Mouse (Mus musculus): ENCODE data around the gene Sh2d5.

The Sh2d5 gene

GRCm38 (mm10) chr4:138272011-138272997 is 22.1 kb downstream of the Sh2d5 start:
- peaks cover 13% of the 10 kb centered on the region for H3K4me1 ChIP-seq (replicated peaks; ENCODE audit: low read depth, low read length)
- H3K9me3 ChIP-seq (ENCODE audit: low read length): no peaks in the 10 kb centered on the region
- H3K27me3 ChIP-seq (ENCODE audit: insufficient read depth, low read length): peaks cover 49% of the 10 kb centered on the region
- H3K36me3 ChIP-seq (ENCODE audit: insufficient read depth, low read length): no peaks in the 10 kb centered on the region
- TF ChIP-seq NANOG (IDR thresholded peaks at IDR 0.05; ENCODE audit: borderline replicate concordance, low read length) (no peak), POU5F1 (IDR thresholded peaks at IDR 0.05; ENCODE audit: borderline replicate concordance, low read length) (no peak), CTCF (conservative IDR thresholded peaks at IDR 0.05; ENCODE audit: low read length) (no peak)
- no peak overlapping the region for H3K4me3 ChIP-seq (replicated peaks; ENCODE audit: low read length)

GRCm38 (mm10) chr4:138278346-138278745 is 28.1 kb downstream of the Sh2d5 start:
- H3K4me3 ChIP-seq (replicated peaks; ENCODE audit: low read length): no peak overlapping the region
- TF ChIP-seq CTCF (conservative IDR thresholded peaks at IDR 0.05; ENCODE audit: low read length): no peak
- TF ChIP-seq POU5F1 (IDR thresholded peaks at IDR 0.05; ENCODE audit: borderline replicate concordance, low read length): no peak
- TF ChIP-seq NANOG (IDR thresholded peaks at IDR 0.05; ENCODE audit: borderline replicate concordance, low read length): no peak
- H3K9me3 ChIP-seq (ENCODE audit: low read length): no peaks in the 10 kb centered on the region
- no peaks in the 10 kb centered on the region for H3K36me3 ChIP-seq (ENCODE audit: insufficient read depth, low read length)
- H3K27me3 ChIP-seq (ENCODE audit: insufficient read depth, low read length): peaks cover 26% of the 10 kb centered on the region
- peaks cover 21% of the 10 kb centered on the region for H3K4me1 ChIP-seq (replicated peaks; ENCODE audit: low read depth, low read length)

GRCm38 (mm10) chr4:138282834-138283233 is 32.6 kb downstream of the Sh2d5 start:
- peaks cover 11% of the 10 kb centered on the region for H3K27me3 ChIP-seq (ENCODE audit: insufficient read depth, low read length)
- H3K36me3 ChIP-seq (ENCODE audit: insufficient read depth, low read length): no peaks in the 10 kb centered on the region
- TF ChIP-seq NANOG (IDR thresholded peaks at IDR 0.05; ENCODE audit: borderline replicate concordance, low read length) (no peak), POU5F1 (IDR thresholded peaks at IDR 0.05; ENCODE audit: borderline replicate concordance, low read length) (no peak), CTCF (conservative IDR thresholded peaks at IDR 0.05; ENCODE audit: low read length) (peak; percentile 93)
- peaks cover 5% of the 10 kb centered on the region; the same call in 1 of the 2 replicates for H3K9me3 ChIP-seq (ENCODE audit: low read length)
- no peak overlapping the region for H3K4me3 ChIP-seq (replicated peaks; ENCODE audit: low read length)
- peaks cover 8% of the 10 kb centered on the region for H3K4me1 ChIP-seq (replicated peaks; ENCODE audit: low read depth, low read length)

GRCm38 (mm10) chr4:138286411-138286810 is 36.2 kb downstream of the Sh2d5 start:
- H3K9me3 ChIP-seq (ENCODE audit: low read length): peaks cover 11% of the 10 kb centered on the region
- TF ChIP-seq NANOG (IDR thresholded peaks at IDR 0.05; ENCODE audit: borderline replicate concordance, low read length): no peak
- no peak for TF ChIP-seq CTCF (conservative IDR thresholded peaks at IDR 0.05; ENCODE audit: low read length)
- no peak for TF ChIP-seq POU5F1 (IDR thresholded peaks at IDR 0.05; ENCODE audit: borderline replicate concordance, low read length)
- H3K4me1 ChIP-seq (replicated peaks; ENCODE audit: low read depth, low read length): peaks cover 15% of the 10 kb centered on the region
- no peaks in the 10 kb centered on the region for H3K36me3 ChIP-seq (ENCODE audit: insufficient read depth, low read length)
- peaks cover 15% of the 10 kb centered on the region for H3K27me3 ChIP-seq (ENCODE audit: insufficient read depth, low read length)
- H3K4me3 ChIP-seq (replicated peaks; ENCODE audit: low read length): no peak overlapping the region

- H3K9me3 ChIP-seq (ENCODE audit: low read length): peaks cover 15% of the 10 kb centered on the region
- peaks cover 15% of the 10 kb centered on the region for H3K27me3 ChIP-seq (ENCODE audit: insufficient read depth, low read length)
- no peak for TF ChIP-seq POU5F1 (IDR thresholded peaks at IDR 0.05; ENCODE audit: borderline replicate concordance, low read length)
- no peaks in the 10 kb centered on the region for H3K36me3 ChIP-seq (ENCODE audit: insufficient read depth, low read length)
- H3K4me1 ChIP-seq (replicated peaks; ENCODE audit: low read depth, low read length): peaks cover 23% of the 10 kb centered on the region
- 0 out of 2 replicates have a peak overlapping the region, but pooled peaks have one; percentile 17 for H3K4me3 ChIP-seq (replicated peaks; ENCODE audit: low read length)
Measured at GRCm38 (mm10) chr4:138288691-138289090, 38.5 kb downstream of the Sh2d5 start.

- H3K4me1 ChIP-seq (replicated peaks; ENCODE audit: low read depth, low read length): peaks cover 23% of the 10 kb centered on the region
- H3K4me3 ChIP-seq (replicated peaks; ENCODE audit: low read length): no peak overlapping the region
- TF ChIP-seq NANOG (IDR thresholded peaks at IDR 0.05; ENCODE audit: borderline replicate concordance, low read length): no peak
- no peak for TF ChIP-seq POU5F1 (IDR thresholded peaks at IDR 0.05; ENCODE audit: borderline replicate concordance, low read length)
- TF ChIP-seq CTCF (conservative IDR thresholded peaks at IDR 0.05; ENCODE audit: low read length): no peak
- H3K36me3 ChIP-seq (ENCODE audit: insufficient read depth, low read length): no peaks in the 10 kb centered on the region
- H3K27me3 ChIP-seq (ENCODE audit: insufficient read depth, low read length): peaks cover 15% of the 10 kb centered on the region
- peaks cover 9% of the 10 kb centered on the region for H3K9me3 ChIP-seq (ENCODE audit: low read length)
Measured at GRCm38 (mm10) chr4:138292028-138292427, 41.8 kb downstream of the Sh2d5 start.

GRCm38 (mm10) chr4:138293261-138293948 is 43.2 kb downstream of the Sh2d5 start:
- no peak overlapping the region for H3K4me3 ChIP-seq (replicated peaks; ENCODE audit: low read length)
- peaks cover 20% of the 10 kb centered on the region for H3K4me1 ChIP-seq (replicated peaks; ENCODE audit: low read depth, low read length)
- TF ChIP-seq CTCF (conservative IDR thresholded peaks at IDR 0.05; ENCODE audit: low read length): no peak
- no peak for TF ChIP-seq NANOG (IDR thresholded peaks at IDR 0.05; ENCODE audit: borderline replicate concordance, low read length)
- TF ChIP-seq POU5F1 (IDR thresholded peaks at IDR 0.05; ENCODE audit: borderline replicate concordance, low read length): no peak
- H3K27me3 ChIP-seq (ENCODE audit: insufficient read depth, low read length): peaks cover 9% of the 10 kb centered on the region; the same call in 1 of the 2 replicates
- peaks cover 9% of the 10 kb centered on the region for H3K9me3 ChIP-seq (ENCODE audit: low read length)
- no peaks in the 10 kb centered on the region for H3K36me3 ChIP-seq (ENCODE audit: insufficient read depth, low read length)

GRCm38 (mm10) chr4:138293949-138294550 is 43.8 kb downstream of the Sh2d5 start:
- H3K36me3 ChIP-seq (ENCODE audit: insufficient read depth, low read length): no peaks in the 10 kb centered on the region
- H3K4me1 ChIP-seq (replicated peaks; ENCODE audit: low read depth, low read length): peaks cover 16% of the 10 kb centered on the region
- peaks cover 9% of the 10 kb centered on the region for H3K9me3 ChIP-seq (ENCODE audit: low read length)
- H3K4me3 ChIP-seq (replicated peaks; ENCODE audit: low read length): no peak overlapping the region
- TF ChIP-seq POU5F1 (IDR thresholded peaks at IDR 0.05; ENCODE audit: borderline replicate concordance, low read length) (no peak), NANOG (IDR thresholded peaks at IDR 0.05; ENCODE audit: borderline replicate concordance, low read length) (no peak), CTCF (conservative IDR thresholded peaks at IDR 0.05; ENCODE audit: low read length) (no peak)
- peaks cover 10% of the 10 kb centered on the region; the same call in 1 of the 2 replicates for H3K27me3 ChIP-seq (ENCODE audit: insufficient read depth, low read length)

Data from E14TG2a.4 (cell line).